Mouse (Mus musculus) E14TG2a.4 (cell line): ENCODE measurements at regions not wholly inside any gene's neighbourhood (a gene's known extent, or its start where the extent isn't known, plus 50 kb on each side); places are given as distances from the start of the nearest gene placed in this dataset.

Experiments used
- H3K27me3 ChIP-seq: 2 replicates; pipeline ENCODE4 v1.6.1; 2014; ENCODE audit warnings: low read length, control low read depth; ENCODE audit not compliant: insufficient read depth
- H3K36me3 ChIP-seq: 2 replicates; pipeline ENCODE4 v1.6.1; 2014; ENCODE audit warnings: low read length, control low read depth; ENCODE audit not compliant: insufficient read depth
- H3K4me1 ChIP-seq: replicated peaks from 2 replicates; pipeline ENCODE4 v1.6.1; 2014; ENCODE audit warnings: low read depth, low read length, control low read depth
- H3K4me3 ChIP-seq: replicated peaks from 2 replicates; pipeline ENCODE4 v1.5.1; 2014; ENCODE audit warnings: mild to moderate bottlenecking, low read length
- H3K9me3 ChIP-seq: 2 replicates; pipeline ENCODE4 v1.6.1; 2014; ENCODE audit warnings: low read length, control low read depth
- CTCF ChIP-seq: conservative IDR thresholded peaks from 2 replicates; pipeline ENCODE4 v1.5.1; 2014; ENCODE audit warnings: low read length
- NANOG ChIP-seq: IDR thresholded peaks from 2 replicates; pipeline ENCODE4 v1.6.1; 2014; ENCODE audit warnings: borderline replicate concordance, low read length, mixed read lengths
- POU5F1 ChIP-seq: IDR thresholded peaks from 2 replicates; pipeline ENCODE4 v1.6.1; 2014; ENCODE audit warnings: low read length, borderline replicate concordance

DNA sequence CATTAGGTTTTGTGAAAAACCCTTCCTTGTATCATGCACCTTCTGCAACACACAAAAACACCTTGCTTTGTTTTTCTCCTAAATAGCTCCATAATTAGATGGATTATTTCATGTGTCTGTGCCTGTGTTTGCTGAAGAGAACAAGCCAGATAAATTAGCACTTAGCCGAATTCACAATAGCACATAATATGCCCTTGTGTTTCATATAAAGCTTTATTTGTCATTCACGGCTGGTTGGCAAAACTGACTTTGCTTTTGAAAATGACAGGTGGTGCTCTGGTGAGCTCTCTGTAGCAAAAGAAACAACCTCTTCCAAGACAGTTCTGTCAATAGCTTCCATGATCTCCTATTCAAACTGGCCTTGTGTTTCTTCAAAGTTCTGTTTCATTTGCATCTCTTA is 551.2 kb upstream of the Itga1 start:
- no peaks in the 10 kb centered on the region for H3K36me3 ChIP-seq
- no peak overlapping the region for H3K4me3 ChIP-seq
- H3K27me3 ChIP-seq: no peaks in the 10 kb centered on the region
- TF ChIP-seq NANOG: no peak
- no peak for TF ChIP-seq CTCF
- TF ChIP-seq POU5F1: no peak
- no peaks in the 10 kb centered on the region for H3K9me3 ChIP-seq
- no peaks in the 10 kb centered on the region for H3K4me1 ChIP-seq

DNA sequence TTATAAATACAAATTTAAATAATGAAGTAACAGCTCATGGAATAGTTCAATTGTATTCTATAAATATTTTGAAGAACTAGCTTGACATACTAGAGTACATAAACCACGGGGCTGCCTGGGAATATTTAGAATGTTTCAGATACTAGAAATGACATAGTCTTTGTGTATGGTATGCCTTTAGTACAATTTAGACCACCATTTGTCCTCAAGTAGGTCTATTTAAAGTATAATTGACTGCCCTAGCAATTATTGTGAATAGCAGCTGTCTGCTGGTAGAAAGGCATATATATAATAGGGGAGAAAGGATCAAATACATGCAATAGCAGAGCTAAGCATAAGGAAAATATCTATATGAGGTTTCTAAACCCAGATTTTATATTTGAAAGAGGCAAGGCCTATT is 550.6 kb upstream of the Itga1 start:
- Histone ChIP-seq H3K27me3 (no peaks in the 10 kb centered on the region), H3K9me3 (no peaks in the 10 kb centered on the region), H3K4me3 (no peak overlapping the region), H3K4me1 (no peaks in the 10 kb centered on the region), H3K36me3 (no peaks in the 10 kb centered on the region)
- TF ChIP-seq NANOG (no peak), POU5F1 (no peak)

DNA sequence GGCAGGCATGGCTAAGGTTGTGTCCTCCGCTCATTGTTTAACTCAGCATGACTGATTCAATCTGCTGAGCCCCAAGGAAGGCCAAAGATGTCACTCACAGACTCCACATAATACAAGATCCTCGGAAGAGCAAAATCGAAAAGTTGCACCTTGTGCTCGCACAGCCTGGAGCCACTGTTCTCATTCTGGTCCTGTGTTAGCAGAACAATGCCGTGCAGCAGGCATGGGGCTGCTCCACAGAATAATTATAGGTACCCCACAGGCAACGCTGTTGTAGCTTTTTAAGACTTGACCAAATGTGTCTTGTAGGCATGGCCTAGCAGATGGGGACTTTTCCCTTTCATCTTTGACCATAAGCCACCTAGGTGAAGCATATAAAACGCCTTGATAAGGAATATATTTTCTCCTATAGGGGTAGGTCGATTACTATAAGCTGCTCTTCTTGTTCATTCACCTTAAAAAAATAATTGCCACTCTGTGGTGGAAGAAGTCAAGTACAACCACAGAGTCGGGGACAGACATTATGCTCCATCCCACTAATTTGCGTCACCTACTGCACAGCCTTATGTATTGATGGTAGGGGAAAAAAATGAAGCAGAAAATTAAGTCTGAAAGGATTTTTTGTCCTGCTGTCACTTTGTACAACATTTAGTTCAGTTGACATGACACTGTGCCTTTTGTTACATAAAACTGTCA is 529.8 kb upstream of the Itga1 start:
- no peaks in the 10 kb centered on the region for H3K4me1 ChIP-seq
- H3K27me3 ChIP-seq: no peaks in the 10 kb centered on the region
- H3K4me3 ChIP-seq: no peak overlapping the region
- TF ChIP-seq CTCF (no peak), POU5F1 (no peak), NANOG (no peak)
- no peaks in the 10 kb centered on the region for H3K36me3 ChIP-seq
- no peaks in the 10 kb centered on the region for H3K9me3 ChIP-seq

DNA sequence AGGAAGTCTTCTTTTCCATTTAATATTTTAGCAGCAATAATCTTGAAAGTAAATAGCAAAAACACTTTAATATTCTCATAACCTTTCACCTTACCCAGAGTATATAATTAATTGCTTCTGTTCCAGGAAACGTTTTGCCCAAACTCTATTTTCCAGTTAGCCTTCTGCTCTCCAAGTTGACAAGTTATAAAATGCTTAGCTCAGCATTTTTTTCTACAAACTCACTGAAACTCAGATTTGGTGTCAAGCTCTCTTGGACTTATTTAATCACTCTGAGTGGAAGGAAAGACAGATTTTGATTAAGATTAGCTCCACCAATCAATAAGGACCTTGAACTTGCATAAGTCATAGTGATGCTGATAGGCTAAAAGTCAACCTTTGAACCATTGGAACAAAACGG is 528.8 kb upstream of the Itga1 start:
- Histone ChIP-seq H3K9me3 (no peaks in the 10 kb centered on the region), H3K4me3 (no peak overlapping the region), H3K4me1 (no peaks in the 10 kb centered on the region), H3K36me3 (no peaks in the 10 kb centered on the region), H3K27me3 (no peaks in the 10 kb centered on the region)
- TF ChIP-seq CTCF (no peak), POU5F1 (no peak), NANOG (no peak)

DNA sequence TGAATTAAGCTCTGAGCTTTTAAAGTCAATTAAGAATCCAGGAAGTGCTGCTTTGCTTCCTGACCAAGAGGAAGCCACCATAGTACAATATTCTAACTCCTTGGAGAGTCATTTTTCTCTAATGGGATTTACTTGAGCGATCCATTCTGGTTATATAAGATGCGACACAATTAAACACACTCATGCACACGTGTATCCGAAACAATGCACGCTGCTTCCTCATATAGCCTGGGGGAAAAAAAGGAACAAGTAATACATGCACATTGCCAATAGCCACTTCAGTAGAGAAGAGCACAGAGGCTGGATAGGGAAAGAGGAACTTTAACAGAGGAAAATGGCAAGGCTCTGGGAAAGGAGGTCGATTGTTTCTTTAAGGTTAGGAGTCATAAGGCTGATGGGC is 511.4 kb upstream of the Itga1 start:
- no peaks in the 10 kb centered on the region for H3K36me3 ChIP-seq
- no peaks in the 10 kb centered on the region for H3K27me3 ChIP-seq
- no peaks in the 10 kb centered on the region for H3K4me1 ChIP-seq
- TF ChIP-seq NANOG (no peak), POU5F1 (no peak), CTCF (no peak)
- H3K9me3 ChIP-seq: no peaks in the 10 kb centered on the region
- H3K4me3 ChIP-seq: no peak overlapping the region

DNA sequence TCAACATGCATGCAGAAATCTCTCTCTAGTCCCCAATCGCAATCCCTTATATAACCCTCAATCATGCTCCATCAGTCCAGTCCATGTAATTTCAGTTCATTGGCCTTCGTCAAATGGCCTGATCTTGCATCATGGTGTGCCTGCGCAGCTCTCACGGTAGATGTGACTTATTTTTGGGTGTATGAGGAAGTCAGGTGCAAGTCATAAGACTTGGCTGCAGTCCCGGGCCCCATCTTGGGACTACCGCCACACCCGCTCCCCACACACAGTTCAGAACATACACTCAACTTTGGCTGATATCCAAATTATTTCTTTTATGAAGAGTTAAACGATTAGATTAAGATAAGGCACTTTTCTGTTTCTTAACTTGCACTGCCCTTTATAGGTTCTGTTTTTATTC is 504.7 kb upstream of the Itga1 start:
- Histone ChIP-seq H3K9me3 (no peaks in the 10 kb centered on the region; the same call in 1 of the 2 replicates), H3K4me1 (no peaks in the 10 kb centered on the region)

DNA sequence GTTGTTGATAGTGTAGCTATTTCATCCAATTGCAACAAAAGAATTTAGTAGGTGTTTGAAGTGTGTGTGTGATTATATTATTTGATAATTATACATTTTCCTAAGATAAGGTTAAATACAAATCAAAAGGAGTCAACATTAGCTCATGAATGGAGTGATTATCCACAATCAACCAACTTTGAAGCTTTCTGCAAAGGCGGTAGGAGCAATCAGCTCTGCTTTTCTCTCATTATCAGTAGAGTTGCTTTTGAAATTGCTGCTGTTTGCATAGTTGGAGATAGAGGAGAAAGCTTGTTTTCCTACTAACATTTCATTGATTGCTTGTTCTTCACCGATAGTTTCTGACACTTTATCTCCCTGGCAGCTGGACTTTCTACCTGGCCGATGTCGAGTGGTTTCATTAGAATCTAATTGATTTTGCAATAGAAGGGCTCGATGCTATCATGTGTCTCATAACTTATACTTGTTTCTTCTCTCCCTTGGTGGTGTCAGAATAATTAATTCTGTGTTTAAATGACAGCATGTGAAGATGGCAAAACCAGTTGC is 493.4 kb upstream of the Itga1 start:
- Histone ChIP-seq H3K27me3 (no peaks in the 10 kb centered on the region), H3K4me1 (no peaks in the 10 kb centered on the region), H3K9me3 (no peaks in the 10 kb centered on the region), H3K36me3 (no peaks in the 10 kb centered on the region), H3K4me3 (no peak overlapping the region)
- no peak for TF ChIP-seq POU5F1
- TF ChIP-seq NANOG: no peak
- TF ChIP-seq CTCF: no peak

More for the DNA sequence above, 504.7 kb upstream of the Itga1 start:
- Histone ChIP-seq H3K4me3 (no peak overlapping the region), H3K36me3 (no peaks in the 10 kb centered on the region), H3K27me3 (no peaks in the 10 kb centered on the region)
- no peak for TF ChIP-seq CTCF

DNA sequence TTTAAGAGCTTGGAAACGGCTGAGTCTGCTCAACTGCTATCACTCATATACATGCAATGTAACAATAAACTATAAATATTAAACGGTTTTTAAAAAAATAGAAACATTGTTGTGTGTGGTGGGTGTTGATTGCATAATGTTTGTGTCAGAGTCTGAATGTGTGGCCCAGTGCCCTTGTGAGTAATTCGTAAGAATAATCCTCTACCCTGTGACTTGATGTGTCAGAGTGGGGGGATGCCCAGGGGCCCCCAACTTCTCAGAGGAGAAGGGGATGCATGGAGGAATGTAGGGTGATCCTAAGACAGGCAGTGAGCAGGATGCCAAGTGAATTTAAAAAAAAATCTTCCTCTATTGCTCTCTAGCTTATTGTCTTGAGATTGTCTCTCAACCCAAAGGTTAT is 474.2 kb upstream of the Itga1 start:
- TF ChIP-seq CTCF (no peak), POU5F1 (no peak), NANOG (no peak)
- Histone ChIP-seq H3K36me3 (no peaks in the 10 kb centered on the region), H3K9me3 (no peaks in the 10 kb centered on the region), H3K27me3 (no peaks in the 10 kb centered on the region), H3K4me3 (no peak overlapping the region), H3K4me1 (no peaks in the 10 kb centered on the region)
